Mouse (Mus musculus) kidney, embryonic 15.5 days (tissue): ENCODE measurements around the gene Slc35e3. TPM values are rescaled to one million over a fixed set of nuclear protein-coding genes. Genes with fewer than 3 reads are reported as not detected.
A peak's percentile ranks its signal among the peaks of the same experiment; 100 is the strongest.

Source experiments
- ATAC-seq: fragments of 200-750 bp; cut with Nextera tagmentation; replicated peaks from 2 replicates; pipeline ENCODE4 v1.8.0; 2017; ENCODE audit warnings: moderate TSS enrichment; ENCODE audit not compliant: low FRiP score
- H3K27ac ChIP-seq: fragments of 300-500 bp; sonication (generic); 2 replicates; pipeline ENCODE4 v1.5.1; 2015; ENCODE audit warnings: mild to moderate bottlenecking, inconsistent platforms
- H3K27me3 ChIP-seq: fragments of 300-500 bp; sonication (generic); 2 replicates; pipeline ENCODE4 v1.6.1; 2015; ENCODE audit warnings: inconsistent platforms
- H3K36me3 ChIP-seq: fragments of 300-500 bp; sonication (generic); 2 replicates; pipeline ENCODE4 v1.6.1; 2015; ENCODE audit warnings: inconsistent platforms
- H3K4me1 ChIP-seq: fragments of 300-500 bp; sonication (generic); 2 replicates; pipeline ENCODE4 v1.6.1; 2015; ENCODE audit warnings: inconsistent platforms
- H3K4me2 ChIP-seq: fragments of 300-500 bp; sonication (generic); 2 replicates; pipeline ENCODE4 v1.6.1; 2015; ENCODE audit warnings: moderate library complexity, mild to moderate bottlenecking, inconsistent platforms
- H3K4me3 ChIP-seq: fragments of 300-500 bp; sonication (generic); replicated peaks from 2 replicates; pipeline ENCODE4 v1.5.1; 2015; ENCODE audit warnings: mild to moderate bottlenecking, inconsistent platforms
- H3K9ac ChIP-seq: fragments of 300-500 bp; sonication (generic); 2 replicates; pipeline ENCODE4 v1.6.1; 2015; ENCODE audit warnings: mild to moderate bottlenecking, inconsistent platforms
- H3K9me3 ChIP-seq: fragments of 300-500 bp; sonication (generic); replicated peaks from 2 replicates; pipeline ENCODE4 v1.6.1; 2016; ENCODE audit warnings: inconsistent platforms
- WGBS: fragments of 180-500 bp; shearing (Covaris S2); methylation state at CpG from one replicate; pipeline ENCODE4 v1.1.7; 2015; ENCODE audit warnings: mixed read lengths; 5-methylcytosine and 5-hydroxymethylcytosine counted together
- polyA plus RNA-seq: library from polyadenylated mRNA; unstranded; fragments of >200 nt; fragmentation: Nextera tagmentation; extraction: Ambion mirVana; gene quantifications from 2 replicates; pipeline ENCODE4 v1.2.1, GENCODE M21; 2015

Gene Slc35e3
- 14.8 and 15.0 TPM in 2 replicates for polyA plus RNA-seq

DNA sequence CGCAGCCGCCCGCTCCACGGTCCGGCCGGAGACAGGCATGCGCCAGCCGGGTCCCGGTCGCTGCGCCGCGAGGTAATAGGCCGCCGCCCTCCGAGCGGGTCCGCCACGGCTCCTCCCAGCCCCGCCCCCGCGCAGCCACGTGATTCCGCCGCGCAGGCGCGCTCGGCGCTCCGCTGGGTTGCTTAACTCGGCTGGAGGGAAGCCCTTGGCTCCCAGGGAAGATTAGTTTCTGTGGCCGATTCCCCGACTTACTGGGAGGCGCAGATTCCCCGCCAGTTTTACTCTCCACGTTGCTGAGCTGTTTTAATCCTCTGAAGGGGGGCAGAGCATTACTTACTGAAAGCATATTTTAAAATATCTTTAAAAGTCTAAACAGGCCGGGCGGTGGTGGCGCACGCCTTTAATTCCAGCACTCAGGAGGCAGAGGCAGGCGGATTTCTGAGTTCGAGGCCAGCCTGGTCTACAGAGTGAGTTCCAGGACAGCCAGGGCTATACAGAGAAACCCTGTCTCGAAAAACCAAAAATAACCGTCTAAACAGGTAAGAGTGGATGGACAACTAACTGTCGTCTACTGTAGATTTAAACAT, at the start of gene Slc35e3:
TSS of gene Slc35e3 (minus strand) at position 69 of the 587 bp plus-strand sequence.
- WGBS, result 14% methylated on average over 45 of the region's 46 CpGs
- peak; percentile 98 for ATAC-seq
- no peaks in the 10 kb centered on the region for H3K27me3 ChIP-seq
- H3K9ac ChIP-seq, result peak within 1 kb of the TSS; percentile 52
- peak within 1 kb of the TSS; percentile 52 for H3K4me3 ChIP-seq
- peak within 1 kb of the TSS; percentile 76 for H3K27ac ChIP-seq
- H3K4me2 ChIP-seq, result peak within 1 kb of the TSS; percentile 88
- peaks cover 29% of the 10 kb centered on the region for H3K36me3 ChIP-seq
- H3K4me1 ChIP-seq, result peaks cover 7% of the 10 kb centered on the region
- H3K9me3 ChIP-seq, result no peaks in the 10 kb centered on the region

DNA sequence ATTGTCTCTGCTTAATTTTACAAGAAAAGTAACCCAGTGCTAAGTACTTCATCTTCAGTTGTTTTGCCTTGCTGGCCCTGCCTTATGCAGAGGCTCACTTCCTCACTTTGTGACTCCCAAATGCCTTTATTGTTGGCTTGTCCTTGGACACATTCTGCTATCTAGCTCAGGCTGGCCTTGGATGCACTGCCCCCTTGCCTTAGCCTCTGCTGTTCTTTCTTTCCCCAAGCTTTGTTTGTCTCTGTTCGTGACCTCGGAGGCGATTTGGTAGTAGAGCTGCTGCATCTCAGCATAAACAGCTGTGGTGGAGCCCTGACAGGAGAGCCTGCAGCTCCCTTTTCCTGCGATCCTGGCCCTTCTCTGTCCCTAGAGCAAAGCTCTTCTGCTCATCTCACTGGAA, 49.0 kb upstream of the Slc35e3 start:
- no peak overlapping the region for H3K9ac ChIP-seq
- H3K4me1 ChIP-seq, result peaks cover 19% of the 10 kb centered on the region
- ATAC-seq, result no peak
- H3K4me2 ChIP-seq, result no peak overlapping the region
- peaks cover 2% of the 10 kb centered on the region for H3K36me3 ChIP-seq
- WGBS, result 67% methylated on average over 4 of the region's 4 CpGs
- no peaks in the 10 kb centered on the region for H3K27me3 ChIP-seq
- H3K27ac ChIP-seq, result no peak overlapping the region
- H3K9me3 ChIP-seq, result 0 out of 2 replicates have a peak, but pooled peaks cover 2% of the 10 kb centered on the region
- H3K4me3 ChIP-seq, result no peak overlapping the region

DNA sequence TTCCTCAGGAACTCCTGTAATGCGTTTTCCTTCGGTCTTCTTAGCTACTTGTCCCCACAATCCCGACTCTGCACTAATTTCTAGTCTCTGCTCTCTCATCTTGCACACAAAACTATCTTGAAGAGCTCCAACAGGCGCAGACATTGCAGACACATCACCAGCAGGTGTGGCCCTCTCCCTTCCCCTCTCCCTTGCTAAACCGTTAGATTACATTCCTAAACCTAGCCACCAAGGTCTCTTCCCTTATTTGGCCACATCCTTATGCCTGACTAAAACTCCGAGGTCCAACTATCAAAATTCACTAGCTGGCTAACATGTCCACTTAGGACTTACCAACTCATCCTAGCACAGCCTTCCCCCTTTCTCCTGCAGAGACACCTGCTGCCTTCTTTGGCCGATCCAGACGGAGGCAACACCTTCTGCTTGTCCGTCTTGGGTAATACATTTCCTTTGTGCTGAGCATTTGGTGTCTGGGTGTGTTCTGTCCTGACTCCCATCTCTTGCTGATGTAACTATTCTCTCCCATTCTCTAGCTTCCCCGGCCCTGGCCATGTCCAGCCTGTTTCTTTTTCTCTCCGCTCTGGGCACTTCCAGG, 47.4 kb upstream of the Slc35e3 start:
- 0 out of 2 replicates have a peak, but pooled peaks cover 2% of the 10 kb centered on the region for H3K9me3 ChIP-seq
- ATAC-seq, result no peak
- WGBS, result 72% methylated on average over 11 of the region's 11 CpGs
- H3K27me3 ChIP-seq, result no peaks in the 10 kb centered on the region
- no peak overlapping the region for H3K4me3 ChIP-seq
- H3K4me1 ChIP-seq, result peaks cover 22% of the 10 kb centered on the region
- no peak overlapping the region for H3K9ac ChIP-seq
- H3K4me2 ChIP-seq, result peak overlapping the region; percentile 68
- peaks cover 9% of the 10 kb centered on the region for H3K36me3 ChIP-seq
- H3K27ac ChIP-seq, result peak overlapping the region; percentile 86; the same call in 1 of the 2 replicates

DNA sequence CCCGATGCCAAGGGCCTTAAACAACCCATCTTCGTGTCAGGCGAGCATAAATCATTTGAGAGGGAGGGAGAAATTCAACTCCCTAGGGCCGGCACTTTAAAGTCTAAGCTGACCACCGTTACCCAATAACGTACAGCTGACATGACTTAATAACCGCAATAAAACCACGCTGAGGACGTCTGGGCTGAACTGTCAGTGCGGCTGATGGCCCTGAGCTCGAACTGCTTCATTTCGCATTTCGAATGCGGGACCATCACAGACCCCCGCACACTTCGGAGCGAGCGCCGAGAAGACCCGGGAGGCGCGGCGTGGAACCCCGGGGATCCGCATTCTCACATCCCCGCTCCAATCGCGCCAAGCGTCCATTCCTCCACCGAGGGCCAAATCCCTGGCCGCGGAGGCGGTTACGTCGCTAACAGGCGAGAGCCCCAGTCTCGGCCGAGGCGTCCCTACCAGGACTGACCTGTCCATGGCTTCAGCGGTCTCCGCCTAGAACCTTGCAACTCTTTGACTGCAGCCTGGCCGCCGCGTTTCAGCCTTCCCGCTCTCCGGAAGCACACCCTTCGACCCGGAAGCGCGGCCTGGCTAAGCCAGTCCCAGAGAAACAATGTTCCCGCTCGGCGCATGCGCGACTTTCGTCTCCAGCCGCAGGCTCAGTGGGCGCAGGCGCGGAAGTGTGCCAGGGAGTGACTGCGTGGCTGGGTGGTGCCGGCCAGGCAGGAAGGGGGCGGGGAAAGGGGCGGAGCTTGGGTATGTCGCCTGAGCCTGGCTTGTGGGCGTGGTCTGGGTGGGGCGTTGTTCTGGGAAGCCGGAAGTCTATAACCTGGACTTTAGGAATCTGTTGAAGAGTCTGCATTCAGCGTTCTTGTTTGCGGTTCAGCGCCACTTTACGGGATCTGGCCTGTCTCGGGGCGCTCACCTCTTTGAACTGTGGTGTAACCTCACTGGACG, 46.3 kb upstream of the Slc35e3 start, which contains the start of gene Nup107:
TSS of gene Nup107 (minus strand) at position 565 of the 951 bp plus-strand sequence.
- peak; percentile 99 for ATAC-seq

DNA sequence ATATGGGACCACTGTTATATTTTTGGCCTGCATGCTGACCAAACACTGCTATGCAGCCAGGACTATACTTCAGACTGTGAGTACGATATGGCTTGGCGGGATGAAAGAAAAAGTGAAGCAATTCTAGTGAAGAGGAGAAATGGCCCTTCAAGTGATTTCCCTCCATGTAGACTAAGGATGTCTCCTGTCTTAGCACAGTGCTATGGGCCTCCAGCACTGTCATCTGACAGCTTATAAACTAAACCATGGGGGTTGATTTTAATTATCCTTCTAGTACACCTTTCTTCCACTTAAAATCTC, 45.0 kb upstream of the Slc35e3 start:
- H3K27ac ChIP-seq, result no peak overlapping the region
- peaks cover 31% of the 10 kb centered on the region for H3K36me3 ChIP-seq
- no peaks in the 10 kb centered on the region for H3K9me3 ChIP-seq
- peak overlapping the region; percentile 97 for H3K4me3 ChIP-seq
- H3K4me2 ChIP-seq, result peak overlapping the region; percentile 68
- no peaks in the 10 kb centered on the region for H3K27me3 ChIP-seq
- ATAC-seq, result no peak
- peaks cover 22% of the 10 kb centered on the region for H3K4me1 ChIP-seq
- H3K9ac ChIP-seq, result peak overlapping the region; percentile 92
- 87% methylated on average over 2 of the region's 2 CpGs for WGBS

More for the DNA sequence above, 46.3 kb upstream of the Slc35e3 start, which contains the start of gene Nup107:
- peak within 1 kb of the TSS; percentile 97 for H3K4me3 ChIP-seq
- H3K9ac ChIP-seq, result peak within 1 kb of the TSS; percentile 92
- H3K4me2 ChIP-seq, result peak within 1 kb of the TSS; percentile 68
- H3K36me3 ChIP-seq, result peaks cover 18% of the 10 kb centered on the region
- under 1% methylated on average over 75 of the region's 75 CpGs for WGBS
- peak within 1 kb of the TSS; percentile 92 for H3K27ac ChIP-seq
- no peaks in the 10 kb centered on the region for H3K27me3 ChIP-seq
- peaks cover 22% of the 10 kb centered on the region for H3K4me1 ChIP-seq
- 0 out of 2 replicates have a peak, but pooled peaks cover 2% of the 10 kb centered on the region for H3K9me3 ChIP-seq

DNA sequence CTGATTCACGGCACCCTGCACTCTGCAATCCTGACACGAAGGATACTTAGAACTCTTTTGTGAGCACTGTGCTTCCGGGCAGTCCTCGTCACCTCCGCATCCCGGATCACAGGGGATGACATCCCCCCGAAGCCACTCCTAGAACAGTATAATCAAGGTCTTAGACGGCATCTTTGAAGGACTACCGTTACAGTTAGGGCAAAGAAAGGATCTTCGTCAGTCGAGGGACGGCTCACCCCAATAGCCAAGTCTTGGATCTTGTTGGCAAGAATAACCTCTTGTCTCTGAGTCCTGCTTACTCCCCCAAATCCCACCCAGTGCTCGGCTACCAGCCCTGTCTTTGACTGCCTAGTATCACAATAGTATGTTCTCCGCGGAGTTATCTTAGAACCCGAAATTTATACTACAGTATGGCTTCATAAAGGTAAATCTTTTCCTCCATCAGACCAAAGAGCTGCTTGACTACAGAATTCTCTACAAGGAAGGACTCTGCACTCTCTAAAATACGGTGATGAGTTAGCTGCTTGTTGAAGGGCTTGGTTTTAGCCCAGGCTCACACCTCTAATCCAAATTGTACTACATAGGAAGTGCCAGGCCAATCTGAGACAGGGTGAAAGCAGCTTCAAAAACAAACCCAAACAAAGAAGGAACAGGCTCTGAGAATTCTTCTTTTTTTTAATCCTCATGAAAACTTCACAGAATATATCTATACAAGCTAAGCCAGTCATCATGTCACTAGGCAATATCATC, 44.4 kb upstream of the Slc35e3 start:
- Histone ChIP-seq H3K4me3 (0 out of 2 replicates have a peak overlapping the region, but pooled peaks have one; percentile 97), H3K4me2 (peak overlapping the region; percentile 68)
- WGBS, result 93% methylated on average over 17 of the region's 17 CpGs

DNA sequence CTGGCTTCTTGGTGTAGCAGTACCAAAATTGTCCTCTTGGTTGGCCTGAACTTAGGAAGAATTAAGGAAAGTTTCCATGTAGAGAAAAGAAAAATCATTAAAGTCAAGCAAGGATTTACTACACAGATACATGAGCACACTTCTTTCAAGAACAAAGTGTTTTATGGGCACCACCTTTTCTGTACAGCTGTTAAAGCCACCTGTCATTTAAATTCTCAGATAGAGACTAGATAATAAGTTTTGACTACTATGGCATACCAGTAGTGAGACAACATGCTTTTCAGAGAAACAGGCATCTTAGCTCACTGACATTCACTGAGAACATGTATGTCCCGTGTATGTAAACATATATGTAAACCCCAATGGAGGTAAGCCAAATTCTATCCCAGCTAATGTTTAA, 43.8 kb upstream of the Slc35e3 start:
- no peak overlapping the region for H3K4me3 ChIP-seq
- peaks cover 22% of the 10 kb centered on the region for H3K4me1 ChIP-seq
- no peak overlapping the region for H3K4me2 ChIP-seq
- no peak overlapping the region for H3K9ac ChIP-seq
- peaks cover 42% of the 10 kb centered on the region for H3K36me3 ChIP-seq
- H3K9me3 ChIP-seq, result no peaks in the 10 kb centered on the region
- H3K27me3 ChIP-seq, result no peaks in the 10 kb centered on the region
- H3K27ac ChIP-seq, result no peak overlapping the region
- 90% methylated on average over 1 of the region's 1 CpGs for WGBS
- no peak for ATAC-seq

More for the DNA sequence above, 44.4 kb upstream of the Slc35e3 start:
- Histone ChIP-seq H3K36me3 (peaks cover 36% of the 10 kb centered on the region), H3K9me3 (no peaks in the 10 kb centered on the region), H3K4me1 (peaks cover 22% of the 10 kb centered on the region), H3K27me3 (no peaks in the 10 kb centered on the region), H3K9ac (0 out of 2 replicates have a peak overlapping the region, but pooled peaks have one; percentile 92), H3K27ac (no peak overlapping the region)
- ATAC-seq, result no peak

DNA sequence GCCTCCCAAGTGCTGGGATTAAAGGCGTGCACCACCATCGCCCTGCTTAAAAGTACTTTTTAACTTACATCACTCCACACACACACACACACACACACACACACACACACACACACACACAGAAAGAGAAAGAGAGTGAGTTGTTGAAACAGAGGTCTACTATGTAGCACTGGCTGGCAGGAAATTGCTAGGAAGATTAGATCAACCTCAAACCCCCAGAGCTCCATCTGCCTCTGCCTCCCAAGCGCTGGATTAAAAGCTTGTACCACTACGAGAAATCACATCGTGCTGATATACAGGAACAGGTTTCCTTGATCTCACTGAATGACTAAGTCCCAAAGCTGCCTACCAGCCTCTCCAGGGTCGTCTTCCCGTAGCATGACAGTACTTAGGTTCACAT, 38.5 kb upstream of the Slc35e3 start:
- WGBS, result 90% methylated on average over 7 of the region's 7 CpGs
- Histone ChIP-seq H3K9ac (no peak overlapping the region), H3K36me3 (peaks cover 86% of the 10 kb centered on the region)

DNA sequence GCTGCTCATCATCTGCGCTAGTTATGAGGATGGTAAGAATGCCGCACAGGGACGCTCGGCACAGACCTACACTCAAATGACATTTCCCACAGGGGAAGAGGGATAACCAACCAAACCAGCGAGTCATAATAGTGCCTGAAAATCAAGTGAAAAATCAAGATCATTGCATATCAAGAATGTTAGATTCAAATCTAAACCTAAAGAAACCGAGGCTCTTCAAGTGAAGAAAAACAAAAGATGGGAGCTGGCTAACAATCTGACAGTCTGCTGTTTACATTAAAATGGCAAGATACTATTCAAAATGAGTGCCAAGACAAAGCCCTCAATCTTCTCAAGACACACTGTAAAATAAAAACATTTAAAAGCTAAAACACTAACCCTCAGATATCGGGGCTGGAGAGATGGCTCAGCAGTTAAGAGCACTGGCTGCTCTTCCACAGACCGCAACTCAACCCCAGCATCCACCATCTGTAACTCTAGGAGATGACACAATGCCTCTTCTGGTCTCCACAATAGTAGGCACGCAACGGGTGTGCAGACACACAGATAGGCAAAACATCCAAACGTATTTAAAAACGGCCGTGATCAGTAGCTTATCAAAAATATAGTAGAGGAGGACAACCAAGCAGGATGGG, 37.7 kb upstream of the Slc35e3 start:
- ATAC-seq, result no peak
- no peak overlapping the region for H3K4me2 ChIP-seq
- no peaks in the 10 kb centered on the region for H3K27me3 ChIP-seq
- no peaks in the 10 kb centered on the region for H3K9me3 ChIP-seq
- 94% methylated on average over 13 of the region's 13 CpGs for WGBS
- no peak overlapping the region for H3K9ac ChIP-seq
- no peaks in the 10 kb centered on the region for H3K4me1 ChIP-seq
- no peak overlapping the region for H3K4me3 ChIP-seq
- H3K27ac ChIP-seq, result no peak overlapping the region
- H3K36me3 ChIP-seq, result peaks cover 92% of the 10 kb centered on the region

More for the DNA sequence above, 38.5 kb upstream of the Slc35e3 start:
- Histone ChIP-seq H3K4me2 (no peak overlapping the region), H3K4me1 (no peaks in the 10 kb centered on the region), H3K27ac (no peak overlapping the region), H3K27me3 (no peaks in the 10 kb centered on the region), H3K4me3 (no peak overlapping the region), H3K9me3 (no peaks in the 10 kb centered on the region)
- ATAC-seq, result no peak

DNA sequence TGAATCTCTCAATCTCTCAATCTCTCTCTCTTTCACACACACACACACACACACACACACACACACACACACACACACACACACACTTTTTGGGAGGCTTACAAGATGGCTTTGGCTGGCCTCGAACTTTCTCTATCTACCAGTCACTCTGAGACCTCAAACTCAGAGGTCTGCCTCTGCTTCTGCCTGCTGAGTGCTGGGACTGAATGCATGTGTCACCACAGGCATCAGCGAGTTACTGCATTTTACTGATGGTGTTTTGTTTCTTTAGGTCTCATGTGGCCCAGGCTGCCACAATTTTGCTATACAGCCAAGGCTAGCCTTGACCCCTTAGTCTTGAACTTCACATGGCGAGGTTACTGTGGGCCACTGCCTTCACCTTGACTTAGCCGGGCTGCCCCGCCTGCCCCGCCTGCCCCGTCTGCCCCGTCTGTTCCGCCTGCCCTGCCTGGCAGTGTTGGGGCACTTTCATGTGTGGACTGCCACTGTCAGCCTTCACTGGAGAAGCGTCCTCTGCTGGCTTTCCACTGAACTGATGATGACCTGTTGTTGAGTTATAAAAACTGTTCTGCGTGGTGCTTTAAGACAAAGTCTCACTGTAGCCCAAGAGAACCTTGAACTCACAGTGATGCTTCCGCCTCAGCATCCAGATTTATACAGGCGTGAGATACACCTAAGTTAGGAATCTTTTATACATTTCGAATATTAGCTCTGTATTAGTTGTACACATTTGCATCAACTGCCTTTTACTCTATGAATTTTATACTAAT, 36.5 kb upstream of the Slc35e3 start:
- Histone ChIP-seq H3K4me1 (no peaks in the 10 kb centered on the region), H3K27me3 (no peaks in the 10 kb centered on the region), H3K9ac (no peak overlapping the region), H3K4me3 (no peak overlapping the region), H3K27ac (no peak overlapping the region), H3K9me3 (no peaks in the 10 kb centered on the region), H3K4me2 (no peak overlapping the region), H3K36me3 (peaks cover 96% of the 10 kb centered on the region)
- 89% methylated on average over 14 of the region's 14 CpGs for WGBS
- ATAC-seq, result no peak
